Mouse (Mus musculus) embryonic facial prominence, embryonic 15.5 days (tissue): ENCODE results near the gene Lrrc4c. TPM values are rescaled to one million over a fixed set of nuclear protein-coding genes. Genes with fewer than 3 reads are reported as not detected.

ENCODE experiments used
- ATAC-seq: fragments of 200-750 bp; cut with Nextera tagmentation; 2 replicates; pipeline ENCODE4 v1.8.0; 2017; ENCODE audit warnings: low read depth, moderate TSS enrichment; ENCODE audit not compliant: insufficient number of reproducible peaks, low FRiP score, low TSS enrichment
- H3K27ac ChIP-seq: fragments of 300-500 bp; sonication (generic); replicated peaks from 2 replicates; pipeline ENCODE4 v1.5.1; 2015; ENCODE audit warnings: mild to moderate bottlenecking, inconsistent platforms
- H3K27me3 ChIP-seq: fragments of 300-500 bp; sonication (generic); 2 replicates; pipeline ENCODE4 v1.6.1; 2015; ENCODE audit warnings: inconsistent platforms
- H3K36me3 ChIP-seq: fragments of 300-500 bp; sonication (generic); 2 replicates; pipeline ENCODE4 v1.6.1; 2015; ENCODE audit warnings: mild to moderate bottlenecking, inconsistent platforms
- H3K4me1 ChIP-seq: fragments of 300-500 bp; sonication (generic); 2 replicates; pipeline ENCODE4 v1.6.1; 2015; ENCODE audit warnings: inconsistent platforms
- H3K4me2 ChIP-seq: fragments of 300-500 bp; sonication (generic); replicated peaks from 2 replicates; pipeline ENCODE4 v1.6.1; 2015; ENCODE audit warnings: mild to moderate bottlenecking, inconsistent platforms
- H3K4me3 ChIP-seq: fragments of 300-500 bp; sonication (generic); replicated peaks from 2 replicates; pipeline ENCODE4 v1.5.1; 2015; ENCODE audit warnings: mild to moderate bottlenecking, inconsistent platforms
- H3K9ac ChIP-seq: fragments of 300-500 bp; sonication (generic); 2 replicates; pipeline ENCODE4 v1.6.1; 2015; ENCODE audit warnings: inconsistent platforms
- H3K9me3 ChIP-seq: fragments of 300-500 bp; sonication (generic); replicated peaks from 2 replicates; pipeline ENCODE4 v1.6.1; 2016; ENCODE audit warnings: inconsistent platforms
- WGBS: fragments of 180-500 bp; shearing (Covaris S2); methylation state at CpG from one replicate; pipeline ENCODE4 v1.1.7; 2015; 5-methylcytosine and 5-hydroxymethylcytosine counted together
- polyA plus RNA-seq: library from polyadenylated mRNA; unstranded; fragments of >200 nt; fragmentation: Nextera tagmentation; extraction: Ambion mirVana; gene quantifications from 2 replicates; pipeline ENCODE4 v1.2.1, GENCODE M21; 2015

Gene Lrrc4c
- polyA plus RNA-seq, 1 experiment from 2014 or later = 2.1 TPM

- H3K9ac ChIP-seq = no peak overlapping the region
- H3K4me2 ChIP-seq = no peak overlapping the region
- no peaks in the 10 kb centered on the region for H3K27me3 ChIP-seq
- no peaks in the 10 kb centered on the region for H3K4me1 ChIP-seq
- H3K4me3 ChIP-seq = no peak overlapping the region
- H3K36me3 ChIP-seq = no peaks in the 10 kb centered on the region
- 57% methylated on average over 2 of the region's 2 CpGs for WGBS
- no peaks in the 10 kb centered on the region for H3K9me3 ChIP-seq
- ATAC-seq = no peak
- no peak overlapping the region for H3K27ac ChIP-seq
Observed at GRCm38 (mm10) chr2:97581132-97581531, 1263.2 kb downstream of the Lrrc4c start.

GRCm38 (mm10) chr2:97586322-97586721 is 1268.4 kb downstream of the Lrrc4c start:
- H3K9ac ChIP-seq = no peak overlapping the region
- H3K4me2 ChIP-seq = no peak overlapping the region
- WGBS = 73% methylated on average over 3 of the region's 3 CpGs
- ATAC-seq = no peak
- H3K36me3 ChIP-seq = no peaks in the 10 kb centered on the region
- no peaks in the 10 kb centered on the region for H3K9me3 ChIP-seq
- H3K4me1 ChIP-seq = no peaks in the 10 kb centered on the region
- no peak overlapping the region for H3K4me3 ChIP-seq
- no peaks in the 10 kb centered on the region for H3K27me3 ChIP-seq
- H3K27ac ChIP-seq = no peak overlapping the region

GRCm38 (mm10) chr2:97590563-97590962 is 1272.6 kb downstream of the Lrrc4c start:
- Histone ChIP-seq H3K36me3 (no peaks in the 10 kb centered on the region), H3K27me3 (no peaks in the 10 kb centered on the region), H3K4me1 (no peaks in the 10 kb centered on the region), H3K9ac (no peak overlapping the region), H3K9me3 (no peaks in the 10 kb centered on the region), H3K27ac (no peak overlapping the region), H3K4me3 (no peak overlapping the region), H3K4me2 (no peak overlapping the region)
- WGBS = 75% methylated on average over 3 of the region's 3 CpGs
- no peak for ATAC-seq

GRCm38 (mm10) chr2:97604182-97604581 is 1286.2 kb downstream of the Lrrc4c start:
- no peak overlapping the region for H3K4me2 ChIP-seq
- H3K9ac ChIP-seq = no peak overlapping the region
- H3K27me3 ChIP-seq = no peaks in the 10 kb centered on the region
- H3K27ac ChIP-seq = no peak overlapping the region
- no peaks in the 10 kb centered on the region for H3K36me3 ChIP-seq
- WGBS = 64% methylated on average over 3 of the region's 3 CpGs
- no peak for ATAC-seq
- no peaks in the 10 kb centered on the region for H3K9me3 ChIP-seq
- no peak overlapping the region for H3K4me3 ChIP-seq
- no peaks in the 10 kb centered on the region for H3K4me1 ChIP-seq

- 52% methylated on average over 3 of the region's 3 CpGs for WGBS
- Histone ChIP-seq H3K4me1 (no peaks in the 10 kb centered on the region), H3K27ac (no peak overlapping the region), H3K9me3 (no peaks in the 10 kb centered on the region), H3K27me3 (no peaks in the 10 kb centered on the region), H3K4me2 (no peak overlapping the region), H3K4me3 (no peak overlapping the region), H3K9ac (no peak overlapping the region), H3K36me3 (no peaks in the 10 kb centered on the region)
- ATAC-seq = no peak
Observed at GRCm38 (mm10) chr2:97604688-97605215, 1286.8 kb downstream of the Lrrc4c start.

- Histone ChIP-seq H3K27ac (no peak overlapping the region), H3K9ac (no peak overlapping the region), H3K4me3 (no peak overlapping the region), H3K36me3 (no peaks in the 10 kb centered on the region), H3K4me1 (no peaks in the 10 kb centered on the region), H3K9me3 (no peaks in the 10 kb centered on the region), H3K27me3 (no peaks in the 10 kb centered on the region), H3K4me2 (no peak overlapping the region)
- no peak for ATAC-seq
Observed at GRCm38 (mm10) chr2:97609436-97609835, 1291.5 kb downstream of the Lrrc4c start.

GRCm38 (mm10) chr2:97610566-97610965 is 1292.6 kb downstream of the Lrrc4c start:
- Histone ChIP-seq H3K4me1 (no peaks in the 10 kb centered on the region), H3K36me3 (no peaks in the 10 kb centered on the region), H3K27ac (no peak overlapping the region), H3K4me3 (no peak overlapping the region), H3K9me3 (no peaks in the 10 kb centered on the region), H3K4me2 (no peak overlapping the region), H3K9ac (no peak overlapping the region), H3K27me3 (no peaks in the 10 kb centered on the region)
- 92% methylated on average over 2 of the region's 2 CpGs for WGBS
- no peak for ATAC-seq

GRCm38 (mm10) chr2:97614724-97615123 is 1296.8 kb downstream of the Lrrc4c start:
- 64% methylated on average over 2 of the region's 2 CpGs for WGBS
- Histone ChIP-seq H3K9me3 (0 out of 2 replicates have a peak, but pooled peaks cover 1% of the 10 kb centered on the region), H3K27me3 (no peaks in the 10 kb centered on the region), H3K36me3 (no peaks in the 10 kb centered on the region), H3K4me3 (no peak overlapping the region), H3K4me1 (no peaks in the 10 kb centered on the region), H3K9ac (no peak overlapping the region), H3K27ac (no peak overlapping the region), H3K4me2 (no peak overlapping the region)
- no peak for ATAC-seq

- no peak for ATAC-seq
- no peak overlapping the region for H3K27ac ChIP-seq
- 76% methylated on average over 1 of the region's 1 CpGs for WGBS
Observed at GRCm38 (mm10) chr2:97618589-97618988, 1300.6 kb downstream of the Lrrc4c start.

GRCm38 (mm10) chr2:97639941-97640340 is 1322.0 kb downstream of the Lrrc4c start:
- Histone ChIP-seq H3K36me3 (no peaks in the 10 kb centered on the region), H3K9me3 (no peaks in the 10 kb centered on the region), H3K4me2 (no peak overlapping the region), H3K27me3 (no peaks in the 10 kb centered on the region), H3K9ac (no peak overlapping the region), H3K4me3 (no peak overlapping the region), H3K4me1 (no peaks in the 10 kb centered on the region), H3K27ac (no peak overlapping the region)
- 62% methylated on average over 2 of the region's 2 CpGs for WGBS
- ATAC-seq = no peak

More at GRCm38 (mm10) chr2:97618589-97618988, 1300.6 kb downstream of the Lrrc4c start:
- H3K9ac ChIP-seq = no peak overlapping the region
- no peaks in the 10 kb centered on the region for H3K4me1 ChIP-seq
- no peak overlapping the region for H3K4me3 ChIP-seq
- H3K36me3 ChIP-seq = no peaks in the 10 kb centered on the region
- no peaks in the 10 kb centered on the region for H3K27me3 ChIP-seq
- 0 out of 2 replicates have a peak, but pooled peaks cover 4% of the 10 kb centered on the region for H3K9me3 ChIP-seq
- H3K4me2 ChIP-seq = no peak overlapping the region

- H3K4me3 ChIP-seq = no peak overlapping the region
- no peaks in the 10 kb centered on the region for H3K27me3 ChIP-seq
- H3K27ac ChIP-seq = no peak overlapping the region
- no peak for ATAC-seq
- no peaks in the 10 kb centered on the region for H3K36me3 ChIP-seq
- H3K4me1 ChIP-seq = no peaks in the 10 kb centered on the region
- H3K9ac ChIP-seq = no peak overlapping the region
- no peak overlapping the region for H3K4me2 ChIP-seq
- H3K9me3 ChIP-seq = no peaks in the 10 kb centered on the region
Observed at GRCm38 (mm10) chr2:97641661-97642060, 1323.7 kb downstream of the Lrrc4c start.

GRCm38 (mm10) chr2:97652711-97653110 is 1334.7 kb downstream of the Lrrc4c start:
- Histone ChIP-seq H3K9ac (no peak overlapping the region), H3K4me1 (no peaks in the 10 kb centered on the region), H3K4me3 (no peak overlapping the region), H3K27me3 (no peaks in the 10 kb centered on the region), H3K4me2 (no peak overlapping the region), H3K36me3 (no peaks in the 10 kb centered on the region), H3K27ac (no peak overlapping the region), H3K9me3 (no peaks in the 10 kb centered on the region)
- ATAC-seq = no peak
- 69% methylated on average over 1 of the region's 1 CpGs for WGBS
